In genomic region chr16:43235317-43235716, GRCm38 (mm10) we compare ENCODE assay signal across 9 mouse cellular contexts.
DNase-seq lines count a peak whose midpoint lies in the region; ATAC-seq and TF ChIP-seq lines count a peak whose summit lies in the region.
"Had no signal": no experiment of that assay in that cellular context is flagged by ENCODE, and none has a peak within 500 bp of the region (broad histone marks: within the 10 kb centered on the region; RNA-seq: fewer than 3 reads in every experiment).

No protein-coding gene starts in this region.

- peak overlapping the region; percentile 43 for H3K4me2 ChIP-seq in forebrain, embryonic 13.5 days
- H3K4me2 ChIP-seq in kidney, embryonic 14.5 days (replicated peaks; ENCODE audit: low read depth, low read length), result no peak overlapping the region
- H3K4me2 ChIP-seq: heart, embryonic 15.5 days had no signal

- WGBS in forebrain, embryonic 13.5 days, result 56% methylated on average over 7 of the region's 7 CpGs
- 59% methylated on average over 7 of the region's 7 CpGs for WGBS in kidney, embryonic 14.5 days

- H3K27ac ChIP-seq in left cerebral cortex, adult 2 months, result peak overlapping the region; percentile 61; the same call in 1 of the 2 replicates
- no peak overlapping the region; the same call in 1 of the 2 replicates for H3K27ac ChIP-seq in forebrain, embryonic 13.5 days
- H3K27ac ChIP-seq in kidney, embryonic 14.5 days (ENCODE audit: low read depth, low read length), result peak overlapping the region; percentile 38; the same call in 1 of the 2 replicates
- H3K27ac ChIP-seq: heart, embryonic 15.5 days had no signal

- no peak for DNase-seq in left cerebral cortex, adult 2 months (ENCODE audit: extremely low spot score in 1 of 2, low spot score in 2 of 2)
- no peak for DNase-seq in left cerebral cortex, adult 9 months (ENCODE audit: low spot score in 2 of 2)
- peak; percentile 41 for DNase-seq in lung, postnatal 36 days
- DNase-seq in retina, embryonic 14.5 days (ENCODE audit: low spot score), result no peak

- no peaks in the 10 kb centered on the region for H3K9me3 ChIP-seq in forebrain, embryonic 13.5 days (replicated peaks)
- H3K9me3 ChIP-seq in kidney, embryonic 14.5 days (ENCODE audit: control insufficient read depth, low read length), result no peaks in the 10 kb centered on the region
- H3K9me3 ChIP-seq: G1E; heart, embryonic 15.5 days had no signal

- H3K4me1 ChIP-seq in forebrain, embryonic 13.5 days, result peaks cover 15% of the 10 kb centered on the region
- 0 out of 2 replicates have a peak, but pooled peaks cover 12% of the 10 kb centered on the region for H3K4me1 ChIP-seq in kidney, embryonic 14.5 days (ENCODE audit: control insufficient read depth, insufficient read depth, low read length)
- H3K4me1 ChIP-seq: heart, embryonic 15.5 days had no signal

- H3K27me3 ChIP-seq in forebrain, embryonic 13.5 days, result no peaks in the 10 kb centered on the region
- no peaks in the 10 kb centered on the region for H3K27me3 ChIP-seq in kidney, embryonic 14.5 days (ENCODE audit: control insufficient read depth, insufficient read depth, low read length)
- H3K27me3 ChIP-seq: heart, embryonic 15.5 days had no signal

- TF ChIP-seq CTCF in left cerebral cortex, adult 2 months (IDR thresholded peaks at IDR 0.05), result no peak

- H3K9ac ChIP-seq in forebrain, embryonic 13.5 days, result 0 out of 2 replicates have a peak overlapping the region, but pooled peaks have one; percentile 2
- H3K9ac ChIP-seq in kidney, embryonic 14.5 days (ENCODE audit: low read depth, low read length), result no peak overlapping the region
- H3K9ac ChIP-seq: heart, embryonic 15.5 days had no signal

- H3K4me3 ChIP-seq in left cerebral cortex, adult 2 months, result no peak overlapping the region
- no peak overlapping the region for H3K4me3 ChIP-seq in forebrain, embryonic 13.5 days
- no peak overlapping the region for H3K4me3 ChIP-seq in kidney, embryonic 14.5 days (ENCODE audit: low read length)
- H3K4me3 ChIP-seq: heart, embryonic 15.5 days had no signal

- no peaks in the 10 kb centered on the region for H3K36me3 ChIP-seq in forebrain, embryonic 13.5 days (ENCODE audit: poor library complexity, severe bottlenecking)
- no peaks in the 10 kb centered on the region for H3K36me3 ChIP-seq in kidney, embryonic 14.5 days (ENCODE audit: control insufficient read depth, insufficient read depth, low read length)
- H3K36me3 ChIP-seq: G1E; heart, embryonic 15.5 days had no signal

- no peak; the same call in 1 of the 2 replicates for ATAC-seq in forebrain, embryonic 13.5 days
- peak; percentile 46; the same call in 1 of the 2 replicates for ATAC-seq in kidney, embryonic 14.5 days (ENCODE audit: low FRiP score, low TSS enrichment)
- ATAC-seq in frontal cortex, adult (ENCODE audit: low TSS enrichment), result no peak

- intact Hi-C loops in left cerebral cortex, adult 2 months (cut with DNase I), result no loop called here
